Mouse (Mus musculus): ENCODE data around the gene Hspe1.

DNA sequence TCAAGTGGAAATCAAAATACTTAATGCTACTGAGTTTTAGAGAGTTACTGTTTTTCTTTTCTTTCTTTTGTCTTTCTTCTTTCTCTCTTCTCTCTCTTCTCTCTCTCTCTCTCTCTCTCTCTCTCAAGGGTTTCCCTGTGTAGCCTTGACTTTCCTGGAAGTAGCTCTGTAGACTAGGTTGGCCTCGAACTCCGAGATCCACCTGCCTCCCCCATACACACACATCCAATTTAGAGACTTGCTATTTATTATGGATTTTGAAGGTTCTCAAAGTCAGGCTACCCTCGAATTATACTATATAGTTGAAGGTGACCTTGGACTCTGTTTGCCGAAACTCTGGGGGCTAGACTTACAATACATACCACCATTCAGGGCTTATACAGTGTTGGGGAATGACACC is 44.4 kb downstream of the Hspe1 start:
- TF ChIP-seq CTCF (IDR thresholded peaks at IDR 0.05), result no peak
- TF ChIP-seq EP300 (IDR thresholded peaks at IDR 0.05; ENCODE audit: insufficient read depth, low read depth, low read length), result no peak

Measured in heart, adult 2 months (tissue).